Mouse (Mus musculus): ENCODE measurements around the gene Kcnj2.

Gene Kcnj2

GRCm38 (mm10) chr11:111092967-111093366 lies 27.0 kb downstream of the Kcnj2 start:
- no peak for DNase-seq

GRCm38 (mm10) chr11:111096612-111097011 lies 30.6 kb downstream of the Kcnj2 start:
- DNase-seq, result no peak

- no peak for DNase-seq
These were observed 34.2 kb downstream of the Kcnj2 start for GRCm38 (mm10) chr11:111100131-111100530.

GRCm38 (mm10) chr11:111100651-111101050 lies 34.7 kb downstream of the Kcnj2 start:
- no peak for DNase-seq

- no peak for DNase-seq
These were observed 35.7 kb downstream of the Kcnj2 start for GRCm38 (mm10) chr11:111101620-111102176.

- DNase-seq, result no peak
These were observed 38.5 kb downstream of the Kcnj2 start for GRCm38 (mm10) chr11:111104422-111104821.

- no peak for DNase-seq
These were observed 42.2 kb downstream of the Kcnj2 start for GRCm38 (mm10) chr11:111108130-111108529.

GRCm38 (mm10) chr11:111121514-111121913 lies 55.5 kb downstream of the Kcnj2 start:
- DNase-seq, result no peak

- DNase-seq, result no peak
These were observed 57.4 kb downstream of the Kcnj2 start for GRCm38 (mm10) chr11:111123324-111123723.

- DNase-seq, result no peak
These were observed 60.0 kb downstream of the Kcnj2 start for GRCm38 (mm10) chr11:111125963-111126362.

Measured in thymus, adult 18-20 months (tissue).